Mouse (Mus musculus): ENCODE results near the gene Hadh. TPM values are rescaled to one million over a fixed set of nuclear protein-coding genes. Genes with fewer than 3 reads are reported as not detected.

Hadh gene
- polyA plus RNA-seq, 1 experiment: 1,641 TPM

- no peak overlapping the region for H3K27ac ChIP-seq (replicated peaks; ENCODE audit: low read depth, low read length)
- H3K4me1 ChIP-seq (ENCODE audit: control insufficient read depth, insufficient read depth, insufficient read length, low read length): no peaks in the 10 kb centered on the region
- no peak overlapping the region for H3K4me3 ChIP-seq (ENCODE audit: insufficient read depth, low read depth, low read length)
These were observed 53.1 kb downstream of the Hadh start for GRCm38 (mm10) chr3:131218636-131219390.

GRCm38 (mm10) chr3:131214841-131215240 lies 57.1 kb downstream of the Hadh start:
- H3K4me3 ChIP-seq (ENCODE audit: insufficient read depth, low read depth, low read length): no peak overlapping the region
- H3K27ac ChIP-seq (replicated peaks; ENCODE audit: low read depth, low read length): no peak overlapping the region
- no peaks in the 10 kb centered on the region for H3K4me1 ChIP-seq (ENCODE audit: control insufficient read depth, insufficient read depth, insufficient read length, low read length)

GRCm38 (mm10) chr3:131214060-131214658 lies 57.7 kb downstream of the Hadh start:
- Histone ChIP-seq H3K4me3 (ENCODE audit: insufficient read depth, low read depth, low read length) (no peak overlapping the region), H3K4me1 (ENCODE audit: control insufficient read depth, insufficient read depth, insufficient read length, low read length) (no peaks in the 10 kb centered on the region), H3K27ac (replicated peaks; ENCODE audit: low read depth, low read length) (no peak overlapping the region)

DNA sequence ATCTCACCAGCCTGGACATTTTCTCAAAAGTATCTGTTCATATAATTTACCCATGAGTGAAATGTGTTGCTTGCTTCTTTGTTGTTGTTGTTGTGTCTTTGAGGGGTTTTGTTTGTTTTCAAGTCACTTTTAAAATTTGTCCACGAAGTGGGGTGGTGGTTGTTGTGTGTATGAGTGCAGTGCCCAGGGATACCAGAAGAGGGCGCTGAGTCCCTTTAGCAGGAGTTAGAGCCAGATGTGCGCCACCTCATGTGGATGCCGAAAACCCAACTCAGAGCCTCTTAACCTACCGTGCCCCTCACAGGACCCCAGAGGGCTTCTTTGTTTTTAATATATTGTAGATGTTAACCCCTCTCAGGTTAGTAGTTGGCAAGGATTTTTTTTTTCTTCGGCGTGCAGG lies 59.7 kb downstream of the Hadh start:
- Histone ChIP-seq H3K4me1 (ENCODE audit: control insufficient read depth, insufficient read depth, insufficient read length, low read length) (no peaks in the 10 kb centered on the region), H3K27ac (replicated peaks; ENCODE audit: low read depth, low read length) (no peak overlapping the region), H3K4me3 (ENCODE audit: insufficient read depth, low read depth, low read length) (no peak overlapping the region)

DNA sequence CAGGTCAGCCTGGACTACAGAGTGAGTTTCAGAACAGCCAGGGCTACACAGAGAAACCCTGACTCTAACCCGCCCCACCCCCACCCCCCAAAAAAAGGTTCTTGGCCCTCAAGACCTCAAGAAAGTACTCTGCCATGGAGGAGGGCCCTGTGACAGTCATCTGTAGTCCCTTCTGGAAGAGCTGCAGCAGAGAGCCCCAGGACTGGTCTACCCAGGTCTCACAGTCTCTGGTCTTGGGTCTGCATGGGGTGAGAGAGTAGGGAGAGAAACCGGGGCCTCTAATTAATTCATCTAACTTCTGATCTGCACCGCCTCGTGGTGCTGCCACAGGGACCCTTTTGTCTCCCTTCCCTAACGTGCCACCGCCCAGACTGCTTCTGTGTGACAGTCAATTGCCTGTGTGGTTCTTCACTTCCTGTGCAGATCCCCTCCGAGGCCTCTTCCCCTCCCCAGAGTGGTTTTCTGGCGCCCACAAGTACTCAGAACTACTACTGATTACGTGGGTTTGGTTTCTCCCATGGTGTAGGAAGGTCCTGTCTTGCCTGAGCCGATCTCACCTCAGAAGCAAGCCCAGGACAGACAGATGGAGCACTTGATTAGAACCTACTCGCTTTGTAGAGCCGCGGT lies 63.5 kb downstream of the Hadh start:
- Histone ChIP-seq H3K4me1 (ENCODE audit: control insufficient read depth, insufficient read depth, insufficient read length, low read length) (no peaks in the 10 kb centered on the region), H3K27ac (replicated peaks; ENCODE audit: low read depth, low read length) (no peak overlapping the region), H3K4me3 (ENCODE audit: insufficient read depth, low read depth, low read length) (no peak overlapping the region)

DNA sequence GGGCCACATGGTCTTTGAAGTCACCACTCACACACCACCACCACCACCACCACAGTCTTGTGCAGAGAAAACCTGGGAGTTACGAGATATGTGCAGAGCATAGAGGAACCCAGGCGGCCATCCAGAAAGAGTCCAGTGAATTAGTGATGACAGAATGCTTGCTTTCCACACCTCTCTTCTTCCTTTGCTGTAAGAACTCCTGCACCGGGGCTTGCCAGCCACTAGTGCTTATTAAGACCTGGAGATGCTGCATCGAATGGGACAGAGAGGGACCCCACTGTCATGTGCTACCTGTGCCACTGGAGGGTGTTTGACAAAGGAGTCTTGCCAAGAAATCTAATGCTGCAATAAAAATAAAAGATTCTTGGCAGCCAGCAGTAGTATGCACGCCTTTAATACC lies 64.1 kb downstream of the Hadh start:
- no peak overlapping the region for H3K27ac ChIP-seq (replicated peaks; ENCODE audit: low read depth, low read length)
- H3K4me1 ChIP-seq (ENCODE audit: control insufficient read depth, insufficient read depth, insufficient read length, low read length): no peaks in the 10 kb centered on the region
- H3K4me3 ChIP-seq (ENCODE audit: insufficient read depth, low read depth, low read length): no peak overlapping the region

GRCm38 (mm10) chr3:131202311-131202710 lies 69.6 kb downstream of the Hadh start:
- Histone ChIP-seq H3K4me3 (ENCODE audit: insufficient read depth, low read depth, low read length) (no peak overlapping the region), H3K4me1 (ENCODE audit: control insufficient read depth, insufficient read depth, insufficient read length, low read length) (no peaks in the 10 kb centered on the region), H3K27ac (replicated peaks; ENCODE audit: low read depth, low read length) (no peak overlapping the region)

DNA sequence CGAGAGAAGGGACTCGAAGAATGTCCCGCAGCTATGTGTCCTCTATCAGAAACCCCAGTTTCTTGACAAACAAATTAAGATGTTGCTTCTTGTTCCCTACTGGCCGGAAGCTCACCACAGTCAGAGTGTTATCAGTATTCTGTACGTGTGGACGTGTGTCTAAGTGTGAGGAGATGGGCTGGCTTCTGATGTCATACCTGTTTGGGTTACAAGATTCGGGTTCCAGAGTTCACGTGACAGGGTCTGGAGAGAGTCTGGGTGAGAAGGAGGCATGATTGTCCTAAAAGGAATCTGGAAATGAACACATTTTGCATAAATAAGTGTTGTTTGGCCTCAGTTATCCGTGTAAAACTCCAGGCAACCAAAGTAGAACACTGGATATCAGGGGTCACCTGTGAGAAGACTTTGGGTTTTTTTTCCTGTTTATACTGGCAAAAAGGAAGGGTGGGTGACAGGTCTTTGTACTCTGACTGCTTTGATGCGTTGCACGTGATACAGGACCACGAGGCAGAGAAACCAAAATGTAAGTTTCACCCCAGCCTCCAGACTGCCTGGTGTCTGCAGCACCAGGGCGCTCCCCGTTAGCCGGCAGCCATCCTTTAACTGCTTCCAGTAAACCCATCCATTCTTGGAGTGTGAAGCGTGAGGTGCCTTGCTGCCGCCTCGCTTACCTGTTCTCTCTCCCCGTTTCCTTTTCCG lies 72.2 kb downstream of the Hadh start:
- Histone ChIP-seq H3K4me3 (ENCODE audit: insufficient read depth, low read depth, low read length) (no peak overlapping the region), H3K4me1 (ENCODE audit: control insufficient read depth, insufficient read depth, insufficient read length, low read length) (no peaks in the 10 kb centered on the region), H3K27ac (replicated peaks; ENCODE audit: low read depth, low read length) (no peak overlapping the region)

GRCm38 (mm10) chr3:131198991-131199390 lies 72.9 kb downstream of the Hadh start:
- H3K4me1 ChIP-seq (ENCODE audit: control insufficient read depth, insufficient read depth, insufficient read length, low read length): no peaks in the 10 kb centered on the region
- no peak overlapping the region for H3K27ac ChIP-seq (replicated peaks; ENCODE audit: low read depth, low read length)
- no peak overlapping the region for H3K4me3 ChIP-seq (ENCODE audit: insufficient read depth, low read depth, low read length)

DNA sequence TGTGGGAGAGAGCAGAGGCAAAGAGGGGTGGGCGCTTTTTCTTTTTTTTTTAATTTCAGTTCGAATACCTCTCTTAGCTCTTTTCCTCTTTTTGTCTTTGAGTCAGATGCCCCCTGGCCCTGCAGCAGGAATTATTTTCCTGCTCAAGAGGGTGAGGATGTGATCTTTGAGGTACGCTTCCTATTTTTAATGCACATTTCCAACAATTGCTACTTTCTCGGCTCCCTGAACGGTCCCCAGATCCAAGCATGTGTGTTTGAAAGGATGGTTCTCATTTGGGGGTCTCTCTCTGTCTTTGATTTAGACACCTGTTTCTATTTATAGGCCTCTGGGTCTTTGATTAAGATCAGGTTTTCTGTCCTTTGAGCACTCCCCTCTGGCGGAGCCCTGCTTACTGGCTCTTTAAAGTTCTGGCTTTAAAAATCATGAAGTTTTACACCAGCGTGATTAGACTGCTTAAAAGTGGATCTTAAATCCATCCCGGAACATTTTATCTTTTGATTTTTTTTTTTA lies 75.3 kb downstream of the Hadh start:
- H3K27ac ChIP-seq (replicated peaks; ENCODE audit: low read depth, low read length): no peak overlapping the region
- H3K4me1 ChIP-seq (ENCODE audit: control insufficient read depth, insufficient read depth, insufficient read length, low read length): no peaks in the 10 kb centered on the region
- no peak overlapping the region for H3K4me3 ChIP-seq (ENCODE audit: insufficient read depth, low read depth, low read length)

DNA sequence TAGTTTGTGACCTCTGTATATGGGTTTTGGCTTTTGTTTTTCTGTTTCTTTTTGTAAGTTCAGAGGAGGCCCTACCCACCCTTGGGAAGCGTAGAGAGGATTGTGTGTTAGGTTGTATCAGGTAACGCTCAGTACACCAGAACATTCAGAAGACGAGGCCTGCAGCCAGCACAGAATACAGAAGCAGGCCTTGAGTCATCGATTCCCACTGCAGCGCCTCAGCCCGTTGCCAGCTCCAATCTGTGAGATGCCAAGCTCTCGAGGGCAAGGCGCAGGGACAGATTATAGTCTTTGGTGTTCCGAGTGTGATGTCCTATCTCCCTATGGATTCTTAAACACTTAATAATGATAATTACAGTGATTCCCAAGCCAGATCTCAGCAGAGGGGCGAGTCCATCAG lies 75.9 kb downstream of the Hadh start:
- no peaks in the 10 kb centered on the region for H3K4me1 ChIP-seq (ENCODE audit: control insufficient read depth, insufficient read depth, insufficient read length, low read length)

GRCm38 (mm10) chr3:131191454-131191853 lies 80.4 kb downstream of the Hadh start:
- Histone ChIP-seq H3K27ac (replicated peaks; ENCODE audit: low read depth, low read length) (no peak overlapping the region), H3K4me1 (ENCODE audit: control insufficient read depth, insufficient read depth, insufficient read length, low read length) (no peaks in the 10 kb centered on the region), H3K4me3 (ENCODE audit: insufficient read depth, low read depth, low read length) (no peak overlapping the region)

More for the DNA sequence above, 75.9 kb downstream of the Hadh start:
- H3K4me3 ChIP-seq (ENCODE audit: insufficient read depth, low read depth, low read length): no peak overlapping the region
- no peak overlapping the region for H3K27ac ChIP-seq (replicated peaks; ENCODE audit: low read depth, low read length)

- Histone ChIP-seq H3K4me3 (ENCODE audit: insufficient read depth, low read depth, low read length) (no peak overlapping the region), H3K27ac (replicated peaks; ENCODE audit: low read depth, low read length) (no peak overlapping the region)
These were observed 81.1 kb downstream of the Hadh start for GRCm38 (mm10) chr3:131190671-131191367.

GRCm38 (mm10) chr3:131190239-131190638 lies 81.7 kb downstream of the Hadh start:
- Histone ChIP-seq H3K4me1 (ENCODE audit: control insufficient read depth, insufficient read depth, insufficient read length, low read length) (no peaks in the 10 kb centered on the region), H3K27ac (replicated peaks; ENCODE audit: low read depth, low read length) (no peak overlapping the region), H3K4me3 (ENCODE audit: insufficient read depth, low read depth, low read length) (no peak overlapping the region)

More at GRCm38 (mm10) chr3:131190671-131191367, 81.1 kb downstream of the Hadh start:
- no peaks in the 10 kb centered on the region for H3K4me1 ChIP-seq (ENCODE audit: control insufficient read depth, insufficient read depth, insufficient read length, low read length)

DNA sequence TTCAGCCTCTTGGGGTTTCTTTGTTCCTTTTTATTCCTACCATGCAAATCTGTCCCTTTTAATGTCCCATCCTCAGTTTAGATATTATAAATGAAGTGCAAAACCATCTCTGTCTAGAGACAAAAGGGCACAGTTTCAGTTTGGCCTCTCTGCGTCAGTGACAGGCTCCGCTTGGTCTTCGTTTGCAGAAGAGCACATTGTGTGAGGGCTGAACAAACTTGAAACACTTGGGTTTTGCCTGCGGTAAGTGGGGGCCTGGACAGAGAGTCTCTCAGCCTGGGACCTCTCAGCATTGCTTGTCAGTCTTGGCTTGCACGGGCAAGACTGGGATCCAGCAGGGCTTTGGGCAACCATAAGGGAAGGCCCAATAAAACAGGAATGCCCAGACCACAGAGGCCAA lies 85.7 kb downstream of the Hadh start:
- no peak overlapping the region for H3K4me3 ChIP-seq (ENCODE audit: insufficient read depth, low read depth, low read length)
- H3K27ac ChIP-seq (replicated peaks; ENCODE audit: low read depth, low read length): no peak overlapping the region
- H3K4me1 ChIP-seq (ENCODE audit: control insufficient read depth, insufficient read depth, insufficient read length, low read length): no peaks in the 10 kb centered on the region
